Mouse (Mus musculus) lung, adult 2 months (tissue): Measurements from ENCODE around the gene Usb1.

Experiments
- CTCF ChIP-seq: fragments of 200-500 bp; IDR thresholded peaks from 2 replicates; pipeline ENCODE4 v1.5.1; 2011; ENCODE audit warnings: mild to moderate bottlenecking, low read length, control low read depth; ENCODE audit not compliant: insufficient read depth
- POLR2A ChIP-seq: fragments of 200-500 bp; IDR thresholded peaks from 2 replicates; pipeline ENCODE4 v1.6.1; 2011; ENCODE audit warnings: low read depth, mild to moderate bottlenecking, control low read depth, low read length, borderline replicate concordance; ENCODE audit errors: extremely low read depth

DNA sequence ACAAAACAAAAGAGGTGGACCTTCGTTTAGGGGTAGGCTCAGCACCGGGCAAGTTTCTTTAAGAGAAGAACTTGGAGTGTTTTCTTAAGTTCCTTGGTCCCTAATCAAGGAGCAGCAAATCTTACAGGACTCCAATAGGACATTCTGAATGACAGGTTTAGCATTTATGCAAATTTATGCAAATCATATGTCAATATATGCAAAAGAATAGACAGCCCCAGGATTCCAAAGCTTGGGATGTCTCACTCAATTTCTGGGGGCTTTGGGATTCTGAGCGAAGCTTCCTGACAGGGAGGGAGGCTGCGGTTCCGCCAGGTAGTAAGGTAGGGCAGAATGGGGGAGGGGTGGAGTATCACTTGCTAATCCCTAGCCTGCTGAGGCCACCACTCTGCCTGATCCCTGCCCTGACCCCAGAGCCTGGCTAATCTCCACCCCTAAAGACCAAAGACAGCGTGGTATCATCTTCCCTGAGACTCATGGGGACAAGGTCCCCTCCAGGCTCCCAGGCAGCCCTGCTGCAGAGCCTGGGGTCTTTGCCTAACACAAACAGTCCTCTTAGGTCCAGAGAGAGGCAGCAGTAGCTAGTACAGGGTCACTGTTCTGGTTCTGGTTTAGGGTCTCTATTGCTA lies 21.6 kb upstream of the Usb1 start, which contains the start of gene Tepp:
- no peak for TF ChIP-seq CTCF
- TF ChIP-seq POLR2A: no peak
